Mouse (Mus musculus): ENCODE results near the gene 4933425L06Rik.

DNA sequence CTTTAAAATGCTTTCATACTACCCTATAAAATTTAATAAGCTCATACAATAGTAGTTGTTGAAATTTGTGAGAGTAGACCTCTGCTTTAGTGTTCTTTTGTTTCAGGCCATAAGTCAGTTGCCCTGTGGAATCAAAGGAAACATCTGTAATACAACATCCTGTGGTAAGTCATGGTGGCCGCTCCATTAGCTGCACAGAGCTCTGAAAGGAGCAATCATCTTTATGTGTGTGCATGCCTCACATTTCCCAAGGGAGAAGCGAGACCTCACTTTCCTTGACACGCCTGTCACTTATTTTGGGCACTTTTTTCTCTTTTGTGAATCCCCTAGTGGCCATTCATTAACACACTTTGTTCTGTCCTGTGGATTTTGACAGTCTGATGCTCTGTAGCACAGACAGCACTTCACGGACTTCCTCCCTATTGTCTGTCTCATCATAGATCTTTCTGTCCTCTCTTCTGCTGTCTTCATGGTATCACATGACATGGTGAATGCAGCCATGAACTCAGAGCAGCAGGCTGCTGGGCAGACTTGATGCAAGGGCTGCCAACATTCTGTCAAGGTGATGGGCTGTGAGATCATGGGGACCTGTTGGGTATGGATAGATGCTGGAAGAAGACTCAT, 66.0 kb downstream of the 4933425L06Rik start:
- TF ChIP-seq CTCF (conservative IDR thresholded peaks at IDR 0.05 in 1 of 2, IDR thresholded peaks at IDR 0.05 in 1 of 2; ENCODE audit: low read depth in 2 of 2, low read length in 2 of 2) (no peak), EP300 (IDR thresholded peaks at IDR 0.05; ENCODE audit: low read length) (no peak), KAT2A (IDR thresholded peaks at IDR 0.05; ENCODE audit: insufficient replicate concordance, low read length) (no peak), UBTF (IDR thresholded peaks at IDR 0.05; ENCODE audit: low read depth, low read length) (no peak), POLR2A (IDR thresholded peaks at IDR 0.05; ENCODE audit: low read depth, low read length) (no peak), USF2 (conservative IDR thresholded peaks at IDR 0.05; ENCODE audit: low read depth, low read length) (no peak), TCF12 (IDR thresholded peaks at IDR 0.05; ENCODE audit: low read depth, low read length) (no peak), MAZ (IDR thresholded peaks at IDR 0.05; ENCODE audit: low read depth, low read length) (no peak)

All from CH12.LX (cell line).